Mouse (Mus musculus): Measurements from ENCODE around the gene Olfr791. TPM values are rescaled to one million over a fixed set of nuclear protein-coding genes. Genes with fewer than 3 reads are reported as not detected.

Olfr791 gene
- total RNA-seq (2021), result not detected
- long read RNA-seq, experiment 1, result 0 reads
- long read RNA-seq, experiment 2, result 0 reads

DNA sequence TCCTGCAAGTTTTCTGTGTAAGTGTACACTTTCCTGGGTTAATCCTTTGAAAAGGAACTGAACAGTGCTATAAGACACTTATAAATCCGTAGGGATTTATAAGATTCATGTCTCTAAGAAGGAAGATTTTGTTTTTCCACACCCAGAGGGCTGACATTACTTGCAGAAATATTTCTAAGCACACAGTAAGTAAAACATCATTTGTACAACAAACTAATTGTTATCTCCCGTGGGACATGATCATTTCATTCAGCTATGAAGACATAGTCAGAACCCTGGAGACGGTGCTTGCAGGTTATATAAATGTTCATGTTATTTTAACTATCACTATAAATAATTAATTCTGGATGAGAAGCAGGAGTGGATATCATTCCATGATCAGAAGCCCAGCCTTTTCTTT is at the start of gene Olfr791:
Gene Olfr791 (plus strand): TSS at position 301 of the 400 bp plus-strand sequence.
- DNase-seq, result no peak

DNA sequence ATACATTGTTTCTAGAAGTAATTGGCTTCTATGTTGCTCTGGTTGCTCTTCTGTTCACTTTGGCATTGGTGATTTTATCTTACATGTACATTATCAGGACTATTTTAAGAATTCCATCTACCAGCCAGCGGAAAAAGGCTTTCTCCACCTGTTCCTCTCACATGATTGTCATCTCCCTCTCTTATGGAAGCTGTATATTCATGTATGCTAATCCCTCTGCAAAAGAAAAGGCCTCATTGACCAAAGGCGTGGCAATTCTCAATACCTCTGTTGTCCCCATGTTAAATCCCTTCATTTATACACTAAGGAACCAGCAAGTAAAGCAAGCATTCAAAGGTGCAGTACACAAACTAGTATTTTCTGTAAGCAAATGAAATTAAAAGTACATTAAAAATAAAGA is 48.3 kb upstream of the Olfr791 start:
- no peak for DNase-seq

GRCm38 (mm10) chr10:129473723-129474122 is 47.9 kb upstream of the Olfr791 start:
- no peak for DNase-seq

DNA sequence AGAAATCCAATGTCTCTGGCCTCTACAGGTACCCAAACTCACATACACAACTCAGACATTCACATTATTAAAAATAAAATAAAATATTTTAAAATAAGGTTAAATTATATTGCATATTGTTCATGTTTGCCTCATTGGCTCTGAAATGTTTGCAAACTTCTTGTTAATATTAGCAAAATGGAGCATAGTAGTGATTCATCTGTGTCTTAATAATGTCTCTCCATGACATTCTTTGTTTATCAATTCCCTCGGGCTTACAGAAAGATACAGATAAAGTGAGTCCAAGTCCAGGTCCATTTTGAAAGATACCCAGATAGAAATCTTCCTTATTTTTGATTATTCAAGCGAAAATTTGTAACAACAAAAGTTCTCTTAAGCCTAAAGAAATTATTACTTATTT is 37.1 kb upstream of the Olfr791 start, which contains the start of gene Olfr789:
Gene Olfr789 (plus strand): TSS at position 301 of the 400 bp plus-strand sequence.
- no peak for DNase-seq

DNA sequence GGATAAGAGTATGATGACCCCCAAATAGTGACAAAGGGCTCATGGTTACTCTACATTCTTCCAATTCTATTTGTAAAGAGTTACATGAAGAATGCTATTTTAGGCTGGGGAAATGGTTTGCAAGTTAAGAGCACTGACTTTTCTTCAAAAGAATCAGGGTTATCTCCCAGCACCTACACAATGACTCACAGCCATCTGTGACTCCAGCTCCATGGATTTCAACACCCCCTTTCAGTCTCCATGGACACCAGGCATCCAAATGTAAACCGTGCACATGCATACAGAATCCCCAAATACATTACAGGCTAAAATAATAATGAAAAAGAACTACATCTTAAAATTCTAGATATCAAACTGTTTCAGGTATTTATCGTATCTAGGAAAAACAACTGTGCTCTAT is 31.5 kb upstream of the Olfr791 start:
- no peak for DNase-seq

DNA sequence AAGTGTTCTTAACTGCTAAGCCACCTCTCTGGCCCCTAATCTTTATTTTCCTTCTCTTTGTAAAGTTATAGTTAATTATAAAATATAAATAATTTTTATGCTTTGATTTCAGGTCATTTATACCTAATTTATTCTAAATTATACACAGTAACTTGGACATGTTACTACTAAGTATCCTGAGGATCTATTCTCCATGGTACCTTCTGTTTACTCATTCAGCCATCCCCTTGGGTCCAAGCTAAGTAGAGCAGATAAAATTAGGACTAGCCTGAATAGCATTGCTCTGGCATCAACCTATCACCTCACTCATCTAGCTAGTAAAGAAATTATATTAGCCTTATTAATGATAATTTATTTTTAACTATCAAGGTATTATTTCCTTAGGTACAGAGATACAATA is 23.4 kb upstream of the Olfr791 start, which contains the start of gene Olfr790:
Gene Olfr790 (plus strand): TSS at position 301 of the 400 bp plus-strand sequence.
- no peak for DNase-seq

DNA sequence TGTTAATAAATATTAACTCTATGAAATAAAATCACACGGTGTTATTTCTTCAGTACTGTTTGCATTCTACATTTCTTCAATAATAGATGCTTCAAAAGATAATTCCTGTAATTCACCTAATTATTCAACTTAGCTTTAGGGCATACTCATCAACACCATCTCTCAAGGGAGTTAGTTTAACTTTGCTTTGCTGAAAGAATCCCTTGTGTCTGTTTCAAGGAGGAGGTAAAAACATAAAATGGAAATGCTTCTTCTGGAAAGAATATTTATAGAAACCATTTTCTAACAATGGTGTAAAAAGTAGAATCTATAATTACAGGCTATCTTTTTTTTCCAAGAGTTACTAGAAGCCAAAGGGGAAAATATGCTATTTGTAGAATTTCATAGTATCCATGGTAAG is 17.3 kb downstream of the Olfr791 start, which contains the start of gene Olfr792:
Gene Olfr792 (plus strand): TSS at position 301 of the 400 bp plus-strand sequence.
- DNase-seq, result no peak

GRCm38 (mm10) chr10:129549354-129549753 is 27.8 kb downstream of the Olfr791 start:
- no peak for DNase-seq

- no peak for DNase-seq
These were observed 45.8 kb downstream of the Olfr791 start, which contains the start of gene Olfr794 for GRCm38 (mm10) chr10:129567355-129567754. Gene Olfr794 (plus strand): TSS chr10:129567655.

GRCm38 (mm10) chr10:129577066-129577465 is 55.5 kb downstream of the Olfr791 start:
- DNase-seq, result no peak

Other genes with a start within 250 kb of the Olfr791 start
- not detected for gene Olfr780, start 203.7 kb upstream of the Olfr791 start, total RNA-seq (2021)
- gene Olfr781, start 192.9 kb upstream of the Olfr791 start, total RNA-seq (2021), result not detected
- not detected for gene Olfr782, start 172.9 kb upstream of the Olfr791 start, total RNA-seq (2021)
- not detected for gene Olfr784, start 137.7 kb upstream of the Olfr791 start, total RNA-seq (2021)
- gene Olfr785, start 116.4 kb upstream of the Olfr791 start, total RNA-seq (2021), result not detected
- gene Olfr786, start 94.5 kb upstream of the Olfr791 start, total RNA-seq (2021), result not detected
- not detected for gene Olfr787, start 59.9 kb upstream of the Olfr791 start, total RNA-seq (2021)
- gene Olfr788, start 50.8 kb upstream of the Olfr791 start, total RNA-seq (2021), result not detected
- gene Olfr789, start 37.0 kb upstream of the Olfr791 start, total RNA-seq (2021), result not detected
- gene Olfr790, start 23.3 kb upstream of the Olfr791 start, total RNA-seq (2021), result not detected
- not detected for gene Olfr792, start 17.4 kb downstream of the Olfr791 start, total RNA-seq (2021)
- not detected for gene Olfr794, start 45.9 kb downstream of the Olfr791 start, total RNA-seq (2021)
- not detected for gene Olfr796, start 90.8 kb downstream of the Olfr791 start, total RNA-seq (2021)
- gene Olfr798, start 106.1 kb downstream of the Olfr791 start, total RNA-seq (2021), result not detected
- not detected for gene Olfr799, start 115.7 kb downstream of the Olfr791 start, total RNA-seq (2021)
- not detected for gene Olfr800, start 135.9 kb downstream of the Olfr791 start, total RNA-seq (2021)
- not detected for gene Olfr801, start 152.1 kb downstream of the Olfr791 start, total RNA-seq (2021)
- not detected for gene Olfr802, start 166.4 kb downstream of the Olfr791 start, total RNA-seq (2021)
- gene Olfr803, start 172.5 kb downstream of the Olfr791 start, total RNA-seq (2021), result not detected
- not detected for gene Olfr804, start 181.4 kb downstream of the Olfr791 start, total RNA-seq (2021)
- gene Olfr805, start 207.6 kb downstream of the Olfr791 start, total RNA-seq (2021), result not detected
- not detected for gene Olfr806, start 220.1 kb downstream of the Olfr791 start, total RNA-seq (2021)
- not detected for gene Olfr807, start 236.0 kb downstream of the Olfr791 start, total RNA-seq (2021)
- not detected for gene Olfr808, start 243.7 kb downstream of the Olfr791 start, total RNA-seq (2021)

All from heart, adult 18-20 months (tissue).